31 mouse cellular contexts compared by ENCODE assay signal in the genomic region with DNA sequence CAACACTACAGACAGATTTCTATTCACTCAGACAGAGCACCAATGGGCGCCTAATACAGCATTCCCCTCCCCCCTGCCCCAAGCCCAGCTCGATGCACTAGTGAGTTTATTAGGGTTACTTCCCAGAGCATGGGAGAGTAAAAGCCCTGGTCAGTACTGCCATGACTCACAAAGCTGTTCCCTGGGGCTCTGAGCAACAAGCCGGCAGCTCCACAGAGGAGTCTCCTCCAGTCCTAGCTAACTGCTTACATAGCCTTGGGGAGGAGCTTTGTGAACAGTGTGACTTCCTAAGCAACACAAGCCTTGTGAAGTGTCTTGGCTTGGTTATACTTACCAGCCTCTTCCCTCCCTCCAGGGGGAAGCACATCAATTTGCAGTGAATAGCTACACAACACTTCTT. TPM values are rescaled to one million over a fixed set of nuclear protein-coding genes. Genes with fewer than 3 reads are reported as not detected.
DNase-seq lines count a peak whose midpoint lies in the region; ATAC-seq and TF ChIP-seq lines count a peak whose summit lies in the region.
"Had no signal": no experiment of that assay in that cellular context is flagged by ENCODE, and none has a peak within 500 bp of the region (broad histone marks: within the 10 kb centered on the region; RNA-seq: fewer than 3 reads in every experiment).

No protein-coding gene starts in this region.

- no peak for TF ChIP-seq CTCF in forebrain, postnatal 0 days (IDR thresholded peaks at IDR 0.05; ENCODE audit: low read depth)
- TF ChIP-seq CTCF in hindbrain, postnatal 0 days (IDR thresholded peaks at IDR 0.05; ENCODE audit: low read depth) = no peak

- no peaks in the 10 kb centered on the region for H3K9me3 ChIP-seq in forebrain, postnatal 0 days (ENCODE audit: low read length)
- H3K9me3 ChIP-seq in forebrain, embryonic 10.5 days = no peaks in the 10 kb centered on the region
- H3K9me3 ChIP-seq in hindbrain, postnatal 0 days (ENCODE audit: low read length) = no peaks in the 10 kb centered on the region
- no peaks in the 10 kb centered on the region for H3K9me3 ChIP-seq in hindbrain, embryonic 14.5 days (ENCODE audit: control insufficient read depth, low read length)
- H3K9me3 ChIP-seq: embryonic facial prominence, embryonic 10.5 days; embryonic facial prominence, embryonic 13.5 days; G1E; heart, embryonic 10.5 days; heart, embryonic 13.5 days; hindbrain, embryonic 15.5 days; intestine, embryonic 15.5 days had no signal

- no peaks in the 10 kb centered on the region for H3K27me3 ChIP-seq in forebrain, postnatal 0 days (ENCODE audit: insufficient read depth, low read length)
- no peaks in the 10 kb centered on the region for H3K27me3 ChIP-seq in forebrain, embryonic 10.5 days (ENCODE audit: poor library complexity, severe bottlenecking)
- no peaks in the 10 kb centered on the region for H3K27me3 ChIP-seq in hindbrain, postnatal 0 days (ENCODE audit: insufficient read depth, low read length)
- no peaks in the 10 kb centered on the region for H3K27me3 ChIP-seq in hindbrain, embryonic 14.5 days (ENCODE audit: control insufficient read depth, insufficient read depth, low read length)
- H3K27me3 ChIP-seq: CH12.LX; hindbrain, embryonic 15.5 days; intestine, embryonic 15.5 days had no signal

- no peak overlapping the region for H3K27ac ChIP-seq in forebrain, postnatal 0 days (ENCODE audit: low read depth, low read length)
- H3K27ac ChIP-seq in forebrain, embryonic 10.5 days = no peak overlapping the region
- no peak overlapping the region for H3K27ac ChIP-seq in hindbrain, postnatal 0 days
- H3K27ac ChIP-seq in hindbrain, embryonic 14.5 days = no peak overlapping the region
- H3K27ac ChIP-seq: embryonic facial prominence, embryonic 10.5 days; embryonic facial prominence, embryonic 13.5 days; heart, adult 2 months; heart, embryonic 10.5 days; heart, embryonic 13.5 days; hindbrain, embryonic 15.5 days; intestine, embryonic 15.5 days had no signal

- H3K9ac ChIP-seq in forebrain, postnatal 0 days = no peak overlapping the region
- no peak overlapping the region for H3K9ac ChIP-seq in hindbrain, postnatal 0 days (replicated peaks; ENCODE audit: low read length)
- H3K9ac ChIP-seq in hindbrain, embryonic 14.5 days = no peak overlapping the region
- H3K9ac ChIP-seq: embryonic facial prominence, embryonic 13.5 days; heart, embryonic 13.5 days; hindbrain, embryonic 15.5 days; intestine, embryonic 15.5 days had no signal

- DNase-seq in forebrain, postnatal 0 days = no peak
- no peak for DNase-seq in forebrain, embryonic 10.5 days (ENCODE audit: extremely low spot score, low spot score)
- DNase-seq in hindbrain, postnatal 0 days (ENCODE audit: low spot score) = no peak
- DNase-seq in hindbrain, embryonic 14.5 days (ENCODE audit: low spot score) = no peak
- DNase-seq in 3T3-L1 (ENCODE audit: low read depth, low spot score) (peak; percentile 78), NIH3T3 (ENCODE audit: low read depth) (peak; percentile 77)
- no peak for DNase-seq in adrenal gland, postnatal 25 days
- DNase-seq in urinary bladder, postnatal 36 days (ENCODE audit: low spot score in 2 of 2) = no peak
- DNase-seq: adrenal gland, postnatal 10 days; B cell, adult 2 months; cerebellum, adult 11 months; cerebellum, adult 2 months; cerebellum, adult 9-11 months; cerebellum, postnatal 25 days; embryo, embryonic 11 days; gastrocnemius, postnatal 36 days; heart, adult 2 months; heart, postnatal 14 days; heart, postnatal 4 days; kidney, adult 11 months had no signal

- 41% methylated on average over 3 of the region's 3 CpGs for WGBS in forebrain, postnatal 0 days
- WGBS in forebrain, embryonic 10.5 days = 52% methylated on average over 3 of the region's 3 CpGs
- 47% methylated on average over 3 of the region's 3 CpGs for WGBS in hindbrain, postnatal 0 days
- WGBS in hindbrain, embryonic 14.5 days = 60% methylated on average over 3 of the region's 3 CpGs

- no peaks in the 10 kb centered on the region for H3K36me3 ChIP-seq in forebrain, postnatal 0 days (ENCODE audit: insufficient read depth)
- no peaks in the 10 kb centered on the region for H3K36me3 ChIP-seq in forebrain, embryonic 10.5 days (replicated peaks)
- H3K36me3 ChIP-seq in hindbrain, postnatal 0 days (ENCODE audit: insufficient read depth, low read length) = no peaks in the 10 kb centered on the region
- no peaks in the 10 kb centered on the region for H3K36me3 ChIP-seq in hindbrain, embryonic 14.5 days (replicated peaks; ENCODE audit: control insufficient read depth, insufficient read depth)
- H3K36me3 ChIP-seq: embryonic facial prominence, embryonic 10.5 days; embryonic facial prominence, embryonic 13.5 days; G1E; heart, embryonic 10.5 days; heart, embryonic 13.5 days; hindbrain, embryonic 15.5 days; intestine, embryonic 15.5 days had no signal

- no peaks in the 10 kb centered on the region for H3K4me1 ChIP-seq in forebrain, postnatal 0 days (ENCODE audit: insufficient read depth)
- 0 out of 2 replicates have a peak, but pooled peaks cover 9% of the 10 kb centered on the region for H3K4me1 ChIP-seq in forebrain, embryonic 10.5 days
- H3K4me1 ChIP-seq in hindbrain, postnatal 0 days (ENCODE audit: insufficient read depth, low read length) = no peaks in the 10 kb centered on the region
- H3K4me1 ChIP-seq in hindbrain, embryonic 14.5 days (replicated peaks; ENCODE audit: control insufficient read depth, insufficient read depth, low read length) = no peaks in the 10 kb centered on the region
- H3K4me1 ChIP-seq: heart, embryonic 10.5 days; heart, embryonic 13.5 days; hindbrain, embryonic 15.5 days; intestine, embryonic 15.5 days had no signal

- H3K4me3 ChIP-seq in forebrain, postnatal 0 days (ENCODE audit: low read depth, low read length) = no peak overlapping the region
- H3K4me3 ChIP-seq in forebrain, embryonic 10.5 days = no peak overlapping the region
- H3K4me3 ChIP-seq in hindbrain, postnatal 0 days (ENCODE audit: low read length) = no peak overlapping the region
- H3K4me3 ChIP-seq in hindbrain, embryonic 14.5 days (replicated peaks; ENCODE audit: low read length) = no peak overlapping the region
- H3K4me3 ChIP-seq: embryonic facial prominence, embryonic 10.5 days; embryonic facial prominence, embryonic 13.5 days; erythroblast, embryonic 14.5 days; heart, adult 2 months; heart, embryonic 10.5 days; heart, embryonic 13.5 days; hindbrain, embryonic 15.5 days; intestine, embryonic 15.5 days had no signal

- peak; percentile 50 for ATAC-seq in forebrain, postnatal 0 days
- ATAC-seq in hindbrain, postnatal 0 days = 0 out of 2 replicates have a peak, but pooled peaks have one; percentile 27
- ATAC-seq in hindbrain, embryonic 14.5 days (ENCODE audit: low FRiP score) = no peak
- ATAC-seq: forebrain, embryonic 14.5 days; intestine, embryonic 15.5 days; Patski had no signal

- H3K4me2 ChIP-seq in forebrain, postnatal 0 days (ENCODE audit: low read depth) = no peak overlapping the region
- no peak overlapping the region for H3K4me2 ChIP-seq in hindbrain, postnatal 0 days (ENCODE audit: low read depth, low read length)
- H3K4me2 ChIP-seq in hindbrain, embryonic 14.5 days (replicated peaks) = no peak overlapping the region
- H3K4me2 ChIP-seq: embryonic facial prominence, embryonic 13.5 days; heart, embryonic 13.5 days; hindbrain, embryonic 15.5 days; intestine, embryonic 15.5 days had no signal

RNA-seq across cellular contexts. Expression of a gene that starts 11.2 kb away (rescaled TPM):
- 62.4 and 78.2 TPM in 2 replicates for total RNA-seq in forebrain, postnatal 0 days (2014; rRNA removed)
- 14.0 and 18.5 TPM in 2 replicates for polyA plus RNA-seq in forebrain, postnatal 0 days (2015; fragmentation: Nextera tagmentation; extraction: Ambion mirVana)
- polyA plus RNA-seq in forebrain, embryonic 10.5 days (2016; fragmentation: Nextera tagmentation; extraction: Ambion mirVana) = 16.3 and 16.4 TPM in 2 replicates
- total RNA-seq in hindbrain, postnatal 0 days (2014; rRNA removed) = 73.6 and 78.0 TPM in 2 replicates
- polyA plus RNA-seq in hindbrain, postnatal 0 days (2015; fragmentation: Nextera tagmentation; extraction: Ambion mirVana) = 17.3 and 17.9 TPM in 2 replicates
- polyA plus RNA-seq in hindbrain, embryonic 14.5 days (2014; fragmentation: Nextera tagmentation; extraction: Ambion mirVana) = 31.6 and 35.8 TPM in 2 replicates
- 27.1 and 40.4 TPM in 2 replicates for total RNA-seq in adrenal gland, postnatal 25 days (2021)

Comparison
In these comparisons a context has a peak if more than half of its experiments do, and no peak if none do; other contexts are left out.
1. DNase-seq: peak in 3T3-L1 (single experiment) and NIH3T3 (single experiment); none in forebrain, postnatal 0 days (single experiment), forebrain, embryonic 10.5 days (single experiment), hindbrain, postnatal 0 days (single experiment), hindbrain, embryonic 14.5 days (single experiment), adrenal gland, postnatal 25 days (single experiment) and urinary bladder, postnatal 36 days (0 of 2).